Mouse (Mus musculus): ENCODE data around the gene Mitd1.

DNA sequence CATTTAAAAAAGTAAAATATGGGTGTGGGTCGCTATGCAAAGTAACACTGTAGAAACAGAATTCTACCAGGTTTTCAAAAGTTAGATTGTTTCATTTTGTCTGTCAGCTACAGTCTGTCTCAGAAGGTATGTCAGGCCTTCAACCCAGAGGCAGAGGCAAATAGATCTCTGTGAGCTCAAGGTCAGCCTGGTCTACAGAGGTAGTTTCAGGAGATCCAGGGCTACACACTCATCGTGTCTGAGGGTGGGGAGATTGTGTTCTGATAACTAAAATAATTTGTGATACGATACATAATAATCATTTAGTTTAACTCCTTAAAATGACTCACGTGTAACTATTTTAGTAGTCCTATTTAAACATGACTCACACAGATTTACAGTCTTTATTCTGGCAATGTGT is 17.1 kb downstream of the Mitd1 start:
- TF ChIP-seq CTCF (IDR thresholded peaks at IDR 0.05; ENCODE audit: borderline replicate concordance, control insufficient read depth, extremely low read depth, insufficient read depth, low read length, poor library complexity) (no peak), POLR2A (IDR thresholded peaks at IDR 0.05; ENCODE audit: control insufficient read depth, extremely low read depth, insufficient read depth, low read length, poor library complexity) (no peak)

Measured in thymus, adult 2 months (tissue).